Mouse (Mus musculus) c-Kit-positive CD71-negative TER-119-negative erythroid progenitor cells, embryonic 14.5 days (primary cell): ENCODE data around the gene Ppp5c.
"Not testable (repeated sequence)": the region's sequence is repeated elsewhere in the genome, so short reads cannot be mapped to it uniquely, and the experiment has no call there.

Experiments
- DNase-seq: peaks from one replicate; pipeline ENCODE4 v3.0.0-alpha.2; 2013; ENCODE audit warnings: low read depth

The Ppp5c gene

DNA sequence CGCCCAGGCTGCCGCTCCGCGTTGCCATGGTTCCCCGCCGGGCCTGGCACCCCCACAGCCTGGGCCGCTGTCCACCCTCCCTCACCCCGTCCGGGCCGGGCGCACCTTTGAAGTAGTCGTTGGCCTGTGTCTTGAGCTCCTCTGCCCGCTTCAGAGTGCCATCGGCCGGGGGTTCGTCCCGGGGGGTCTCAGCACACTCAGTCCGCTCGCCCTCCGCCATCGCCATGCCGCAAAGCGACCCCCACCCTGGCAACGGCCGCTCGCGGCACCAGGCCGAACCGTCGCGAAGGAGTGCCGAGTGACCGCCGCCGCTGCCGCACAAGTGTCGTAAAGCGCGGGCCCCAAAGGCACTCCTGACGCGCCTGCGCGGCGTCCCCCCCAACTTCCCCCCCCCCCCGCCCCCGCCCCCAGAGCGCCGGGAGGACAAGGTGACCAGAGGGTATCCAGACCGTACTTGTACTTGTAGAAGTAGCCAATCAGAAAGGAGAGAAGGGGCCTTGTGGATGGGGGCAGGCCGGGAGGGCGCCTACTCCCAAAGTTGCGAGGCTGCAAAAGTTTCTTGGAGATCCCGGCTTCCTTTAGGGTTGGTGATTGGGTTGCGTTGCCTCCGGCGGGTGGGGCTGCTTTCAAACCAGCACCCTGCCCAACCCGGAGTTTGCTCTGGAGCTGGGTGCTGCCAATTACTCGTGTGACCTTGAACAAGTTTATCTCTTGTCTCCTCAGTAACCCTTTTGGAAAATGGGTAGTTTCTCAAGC is at the start of gene Ppp5c:
Gene Ppp5c (minus strand): TSS at position 337 of the 756 bp plus-strand sequence.
- peak; percentile 69 for DNase-seq

DNA sequence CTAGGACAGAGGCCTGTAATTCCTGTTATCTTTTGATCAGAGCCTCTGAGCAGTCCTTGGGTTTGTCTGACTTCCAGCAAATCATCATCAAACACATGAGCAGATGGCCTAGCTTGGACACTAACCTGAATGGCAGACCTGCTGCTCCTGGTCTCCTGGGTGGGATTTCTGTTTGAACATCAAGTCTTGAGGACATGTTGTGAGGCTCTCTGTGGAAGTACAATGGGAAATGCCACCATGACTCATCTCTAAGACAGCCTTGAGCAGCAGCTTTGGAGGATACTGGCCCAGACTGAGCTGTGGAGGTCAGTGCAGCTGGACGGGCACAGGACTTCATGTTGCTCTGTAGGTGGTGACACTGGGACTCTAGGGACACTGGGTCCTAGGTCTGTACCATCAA is 48.8 kb upstream of the Ppp5c start:
- DNase-seq, result no peak

DNA sequence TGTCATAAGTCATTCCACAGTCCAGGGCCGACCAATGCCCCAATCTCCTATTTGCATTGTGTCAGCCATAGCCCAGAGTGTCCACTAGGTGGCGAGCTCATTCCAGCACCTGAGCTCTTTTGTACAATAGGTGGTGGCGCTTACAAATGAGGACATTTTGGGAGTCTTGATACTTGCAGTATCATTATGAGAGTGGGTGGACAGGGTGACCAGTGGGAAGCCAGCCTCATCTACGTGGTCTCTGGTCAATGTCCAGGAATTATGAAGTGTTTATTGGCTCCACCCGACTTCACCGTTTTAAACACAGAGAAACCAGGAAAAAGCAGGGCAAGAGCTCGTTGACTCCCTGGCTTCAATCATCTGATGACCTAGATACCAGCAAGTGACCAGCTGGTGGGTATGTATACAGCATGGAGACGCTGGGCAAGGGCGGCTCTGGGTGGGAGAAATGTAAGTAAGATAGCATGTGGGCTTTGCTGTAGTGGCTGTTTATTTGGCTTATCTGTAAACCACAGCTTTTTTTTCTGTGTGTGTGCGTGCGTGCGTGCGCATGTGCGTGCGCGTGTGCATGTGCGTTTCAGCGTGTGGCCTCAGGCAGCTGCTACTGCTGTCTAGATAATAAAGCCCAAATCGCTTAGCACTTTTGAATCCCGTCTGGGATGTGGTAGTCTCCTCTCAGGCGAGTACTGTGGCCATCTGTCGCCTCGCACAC is 46.3 kb upstream of the Ppp5c start, which contains the start of gene Psg16:
Gene Psg16 (plus strand): TSS at position 137 of the 712 bp plus-strand sequence.
- no peak for DNase-seq

DNA sequence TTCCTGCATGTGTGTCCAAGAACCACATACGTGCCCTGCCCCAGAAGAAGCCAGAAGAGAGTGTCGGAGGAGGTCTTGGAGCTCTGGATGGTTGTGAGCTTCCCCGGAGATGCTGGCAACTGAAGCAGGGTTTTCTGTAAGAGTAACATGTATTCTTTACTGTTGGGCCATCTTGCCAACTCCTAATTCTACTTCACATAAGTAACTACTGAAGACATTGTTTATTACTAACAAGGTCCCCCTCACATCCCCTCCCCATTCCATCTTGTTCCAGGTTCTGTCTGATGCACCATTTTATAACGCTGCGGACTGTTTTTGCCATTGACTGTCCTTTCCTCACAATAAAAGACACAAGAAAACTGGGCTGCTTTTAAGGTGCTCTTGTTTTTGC is 45.8 kb upstream of the Ppp5c start:
- no peak for DNase-seq

DNA sequence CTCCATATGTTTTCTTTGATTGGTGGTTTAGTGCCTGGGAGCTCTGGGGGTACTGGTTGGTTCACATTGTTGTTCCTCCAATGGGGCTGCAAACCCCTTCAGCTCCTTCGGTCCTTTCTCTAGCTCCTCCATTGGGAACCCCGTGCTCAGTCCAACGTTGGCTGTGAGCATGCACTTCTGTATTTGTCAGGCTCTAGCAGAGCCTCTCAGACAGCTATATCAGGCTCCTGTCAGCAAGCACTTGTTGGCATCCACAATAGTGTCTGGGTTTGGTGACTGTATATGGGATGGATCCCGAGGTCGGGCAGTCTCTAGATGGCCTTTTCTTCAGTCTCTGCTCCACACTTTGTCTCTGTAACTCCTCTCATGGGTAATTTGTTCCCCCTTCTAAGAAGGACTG is 39.9 kb upstream of the Ppp5c start:
- DNase-seq, result not testable (repeated sequence)

DNA sequence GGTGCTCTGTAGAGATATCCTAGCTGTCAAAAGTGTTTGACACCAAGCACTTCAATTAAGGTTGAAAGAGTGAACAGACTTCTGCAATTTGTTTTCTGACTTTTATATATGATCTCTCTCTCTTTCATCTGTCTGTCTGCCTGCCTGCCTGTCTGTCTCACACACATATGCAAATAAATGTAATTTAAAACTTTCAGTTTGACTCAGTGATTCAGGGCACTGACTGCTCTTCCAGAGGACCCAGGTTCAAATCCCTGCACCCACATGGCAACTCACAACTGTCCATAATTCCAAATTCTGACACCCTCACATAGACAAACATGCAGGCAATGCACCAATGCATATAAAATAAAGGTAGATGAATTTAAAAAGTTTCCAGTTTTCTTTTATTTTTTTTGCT is 39.3 kb upstream of the Ppp5c start:
- no peak for DNase-seq

DNA sequence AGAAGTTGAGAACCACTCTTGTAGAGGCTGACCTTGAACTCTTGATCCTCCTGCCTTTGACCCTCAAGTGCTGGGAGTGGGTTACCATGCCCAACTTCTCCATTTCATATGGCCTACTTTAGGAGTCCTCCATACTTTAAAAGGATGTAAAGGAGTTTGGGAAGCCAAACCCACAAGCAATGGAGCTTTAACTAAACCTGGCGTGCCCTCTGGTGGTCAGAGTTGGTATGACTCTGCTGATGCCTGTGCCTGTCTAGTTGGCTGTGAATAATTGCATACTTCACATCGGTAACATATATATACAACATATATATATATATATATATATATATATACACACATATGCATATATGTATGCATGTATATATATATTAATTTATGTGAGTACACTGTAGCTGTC is 38.7 kb upstream of the Ppp5c start:
- peak; percentile 69 for DNase-seq

DNA sequence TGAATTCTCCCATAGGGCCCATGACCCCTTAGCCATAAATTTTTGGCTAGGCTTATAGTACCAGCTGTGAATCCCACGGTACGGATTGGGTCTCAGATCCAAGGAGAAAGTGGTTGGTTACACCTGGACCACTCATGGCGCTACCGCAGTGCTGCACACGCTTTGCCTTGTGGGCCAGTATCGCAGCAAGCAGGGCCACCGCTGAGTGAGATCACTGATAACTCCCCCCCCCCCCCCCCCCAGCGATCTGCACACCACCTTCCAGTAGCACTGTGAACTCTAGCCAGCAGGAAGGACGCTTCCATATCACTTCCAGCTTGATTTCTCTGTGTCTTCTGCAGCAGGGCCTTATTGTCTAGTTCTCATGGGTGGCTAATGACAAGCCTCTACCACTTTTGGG is 37.9 kb upstream of the Ppp5c start:
- no peak for DNase-seq

DNA sequence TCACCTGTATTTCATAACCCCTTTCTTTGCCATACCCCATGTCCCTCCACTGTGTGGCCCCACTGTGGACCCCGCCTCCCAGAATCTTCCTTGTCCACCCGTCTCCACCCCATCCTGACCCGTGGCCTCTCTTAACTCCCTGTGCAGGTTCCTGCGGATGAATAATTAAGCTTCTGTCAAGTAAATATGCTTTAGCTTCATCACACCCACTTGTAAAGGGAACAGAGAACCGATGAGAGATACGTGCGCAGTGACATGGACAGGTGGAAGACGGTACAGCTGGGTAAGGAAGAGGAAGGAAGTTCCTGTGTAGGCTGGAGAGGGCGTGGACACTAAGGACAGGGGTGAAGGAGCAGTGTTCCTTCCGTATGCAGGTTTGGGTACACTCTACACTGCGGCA is 35.1 kb upstream of the Ppp5c start:
- no peak for DNase-seq

DNA sequence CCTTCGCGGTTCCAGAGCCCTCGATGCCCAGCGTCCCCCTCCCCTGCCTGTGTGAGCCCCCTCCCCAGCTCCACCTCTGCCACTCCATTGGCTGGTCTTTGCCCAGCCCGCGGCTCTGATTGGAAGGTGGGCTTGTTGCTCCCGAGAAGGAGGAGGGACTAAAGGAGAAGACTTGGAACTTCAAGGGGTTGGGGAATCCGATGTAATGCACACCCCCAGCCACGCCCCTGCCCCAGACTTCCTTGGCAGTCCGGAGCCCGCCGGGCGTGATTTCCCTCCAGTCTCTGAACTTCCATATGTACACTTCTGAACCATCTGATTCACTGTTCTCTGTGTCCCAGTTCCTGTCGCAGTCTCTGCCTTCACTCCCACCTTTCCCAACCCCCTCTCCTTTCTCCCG is 34.7 kb upstream of the Ppp5c start, which contains the start of gene Hif3a:
Gene Hif3a (minus strand): TSS at position 39 of the 400 bp plus-strand sequence.
- no peak for DNase-seq

DNA sequence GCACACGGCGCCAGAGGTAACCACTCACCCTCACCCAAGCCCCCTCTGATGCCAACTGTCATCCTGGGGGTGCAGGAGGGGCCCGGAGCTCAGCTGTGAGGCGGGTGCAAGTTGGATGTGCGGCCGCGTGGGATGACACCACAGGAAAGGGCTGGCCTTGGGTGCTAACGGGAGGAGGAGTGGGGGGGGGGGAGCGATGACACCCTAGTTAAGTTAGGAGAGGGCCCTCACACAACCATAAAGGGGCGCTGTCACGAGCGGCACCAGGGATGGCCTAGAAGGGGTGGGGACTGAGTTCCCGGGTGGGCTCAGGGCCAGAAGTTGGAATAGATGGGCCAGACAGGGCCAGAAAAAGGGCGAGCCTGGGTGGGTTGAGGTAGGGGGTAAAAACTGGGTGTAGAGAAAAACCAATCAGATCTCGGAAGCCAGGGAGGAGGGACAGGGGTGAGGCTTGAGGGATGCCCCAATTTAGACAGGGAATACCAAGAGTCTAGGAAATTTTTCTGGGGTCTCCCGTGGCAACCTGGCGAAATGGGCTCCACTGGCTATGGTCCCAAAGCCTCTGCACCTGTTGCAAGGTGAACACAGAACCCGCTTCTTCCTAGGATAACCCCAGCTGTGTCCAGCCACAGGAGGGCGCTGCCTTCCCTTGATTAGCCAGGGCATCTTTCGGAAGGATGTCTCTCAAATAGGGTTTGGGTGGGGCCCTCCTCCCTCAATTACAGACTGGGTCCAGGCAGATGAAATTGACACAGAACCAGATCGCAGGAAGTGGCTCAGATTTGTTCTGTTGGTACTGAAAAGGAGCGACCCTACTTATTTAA is 33.3 kb upstream of the Ppp5c start:
- no peak for DNase-seq

DNA sequence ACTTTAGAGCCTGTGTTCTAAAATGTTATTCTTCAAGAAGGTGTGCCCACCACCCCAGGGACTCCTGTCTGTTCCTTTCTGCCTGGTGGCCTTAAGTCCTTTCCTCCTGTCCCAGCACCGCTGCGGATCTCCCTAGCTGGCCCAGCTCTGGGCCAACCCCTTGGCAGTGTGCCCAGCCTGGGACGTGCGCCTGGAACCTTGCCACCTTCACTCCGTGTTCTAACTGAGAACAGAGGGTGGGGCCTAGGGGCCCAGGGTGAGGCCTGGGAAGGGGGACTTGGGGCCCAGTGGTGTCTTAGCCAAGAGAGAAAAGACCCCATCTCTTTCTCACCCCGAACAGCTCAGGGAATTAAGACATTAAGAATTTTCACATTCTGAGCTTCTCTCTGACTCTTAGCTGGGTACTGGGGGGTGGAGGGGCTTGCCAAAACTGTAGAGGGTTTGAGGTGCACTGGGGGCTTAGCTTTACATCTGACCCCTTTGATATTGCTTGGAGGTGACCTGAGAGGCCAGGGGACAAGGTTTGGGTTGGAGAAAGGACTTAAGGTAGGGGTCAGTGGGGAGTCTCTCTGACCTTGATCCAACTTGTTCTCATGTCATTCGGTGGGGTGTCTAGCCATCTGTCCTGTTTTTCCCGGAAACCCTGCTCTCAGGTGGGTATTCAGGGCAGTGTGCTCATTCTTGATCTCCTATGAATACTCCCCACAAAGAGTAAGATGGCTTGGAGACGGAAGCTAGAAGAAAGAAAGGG is 32.5 kb upstream of the Ppp5c start:
- no peak for DNase-seq

DNA sequence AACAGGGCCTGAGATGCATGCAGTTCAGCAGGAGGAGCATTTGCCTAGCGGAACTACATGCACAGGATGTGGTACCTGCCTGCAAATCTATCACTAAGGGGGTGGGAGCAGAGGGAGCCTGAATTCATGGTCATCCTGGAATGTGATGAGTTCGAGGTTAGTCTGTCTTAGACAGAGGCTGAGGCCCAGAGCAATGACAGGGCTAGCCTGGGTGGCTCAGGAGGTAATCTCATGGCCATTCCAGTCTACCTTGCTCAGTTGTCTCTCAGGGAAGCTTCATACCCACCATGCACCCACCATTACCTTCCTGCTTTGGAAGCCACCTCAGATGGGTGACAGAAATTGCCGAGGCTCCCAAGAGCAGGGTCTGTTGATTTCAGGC is 31.7 kb upstream of the Ppp5c start:
- no peak for DNase-seq

DNA sequence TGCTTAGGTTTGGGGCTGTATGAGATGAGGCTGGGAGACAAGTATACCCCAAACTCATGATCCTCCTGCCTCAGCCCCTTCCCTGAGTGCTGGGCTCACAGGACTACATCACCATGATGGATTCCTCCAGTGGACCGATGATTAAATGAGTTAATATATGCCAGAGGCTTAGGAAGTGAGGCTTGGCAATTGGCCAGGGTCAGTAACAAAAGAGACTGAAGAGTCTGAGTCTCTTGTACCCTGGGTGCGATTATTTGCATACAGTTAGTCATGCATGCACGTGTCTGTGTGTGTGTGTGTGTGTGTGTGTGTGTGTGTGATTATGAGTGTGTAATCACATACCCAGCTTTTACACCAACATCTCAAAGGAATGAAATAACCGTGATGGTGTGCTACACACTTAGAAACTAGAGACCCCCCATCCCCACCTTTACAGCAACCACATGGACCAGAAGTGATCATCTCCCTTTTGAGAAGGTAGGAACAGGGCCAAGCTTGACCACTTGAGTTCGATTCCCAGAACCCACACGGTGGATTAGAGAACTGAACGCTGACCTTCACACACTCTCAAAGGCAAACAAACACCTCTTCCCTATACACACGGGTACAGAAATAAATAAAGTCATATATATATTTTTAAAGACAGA is 31.2 kb upstream of the Ppp5c start:
- no peak for DNase-seq

DNA sequence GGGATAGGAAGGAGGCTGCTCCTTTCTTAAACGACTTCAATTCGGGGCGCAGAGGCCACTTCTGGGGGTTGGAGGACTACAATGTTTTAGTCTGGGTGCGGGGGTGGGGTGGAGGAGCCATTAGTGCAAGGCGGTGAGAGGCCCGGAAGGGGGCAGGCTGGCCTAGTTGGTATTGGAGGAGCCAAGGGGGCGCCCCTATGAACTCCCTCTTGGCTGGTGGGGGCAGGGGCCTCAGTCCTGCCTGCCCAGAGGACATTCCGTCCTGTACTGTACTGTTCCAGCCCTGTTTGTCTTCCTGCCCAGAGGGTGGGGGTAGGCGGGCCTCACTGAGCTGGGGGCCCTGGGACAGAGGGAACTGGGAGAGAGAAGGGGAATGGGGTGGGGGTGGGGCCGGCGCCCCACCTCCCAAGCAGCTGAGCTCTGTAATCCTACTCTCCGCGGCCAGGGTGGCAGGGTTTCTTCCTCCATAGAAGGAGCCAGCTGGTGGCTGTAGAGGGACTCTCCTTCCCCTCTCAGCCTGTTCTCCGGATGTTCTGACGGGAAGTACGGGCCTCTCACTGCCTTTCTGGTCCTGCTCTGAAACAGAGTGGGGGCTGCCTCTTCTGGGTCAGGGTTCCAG is 30.5 kb upstream of the Ppp5c start:
- DNase-seq, result peak; percentile 73

DNA sequence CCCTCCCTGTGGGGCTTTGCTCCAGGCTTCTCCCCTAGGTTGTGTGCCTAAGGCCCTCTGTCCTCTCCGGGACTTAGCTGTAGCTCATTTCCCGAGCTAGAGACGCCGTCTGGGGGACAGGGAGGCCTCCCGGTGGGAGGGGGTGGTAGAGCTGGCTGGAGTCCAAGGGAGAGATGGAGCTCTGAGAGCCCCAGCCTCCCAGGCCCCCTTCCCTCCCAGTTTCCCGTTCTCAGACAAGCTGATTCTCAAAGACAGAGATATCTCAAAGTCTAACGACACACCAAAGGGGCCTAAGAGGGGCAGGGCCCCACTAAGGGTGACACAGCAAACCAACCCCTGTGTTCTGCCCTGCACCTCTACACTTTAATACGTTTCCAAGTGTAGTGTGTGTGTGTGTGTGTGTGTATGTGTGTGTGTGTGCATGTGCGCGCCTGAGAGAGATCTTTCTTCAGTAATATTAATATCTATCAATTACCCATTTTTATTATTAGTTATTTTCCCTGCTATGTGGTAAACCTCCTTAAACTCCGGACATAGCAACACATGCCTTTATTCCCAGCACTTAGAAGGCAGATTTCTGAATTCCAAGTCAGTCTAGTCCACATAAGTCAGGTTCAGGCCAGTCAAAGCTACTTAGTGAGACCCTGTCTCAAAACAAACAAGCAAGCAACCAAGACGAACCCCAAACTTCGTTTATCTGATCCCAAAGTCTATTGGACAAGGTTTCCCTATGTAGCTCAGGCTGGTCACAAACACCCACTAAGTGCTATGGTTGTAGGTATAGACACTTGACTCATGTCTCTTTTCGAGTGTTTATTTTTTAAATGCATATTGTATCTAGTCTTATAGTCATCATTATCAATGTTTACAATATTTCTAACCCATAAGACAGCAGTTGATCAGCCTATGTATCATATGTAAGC is 29.1 kb upstream of the Ppp5c start:
- DNase-seq, result peak; percentile 63

DNA sequence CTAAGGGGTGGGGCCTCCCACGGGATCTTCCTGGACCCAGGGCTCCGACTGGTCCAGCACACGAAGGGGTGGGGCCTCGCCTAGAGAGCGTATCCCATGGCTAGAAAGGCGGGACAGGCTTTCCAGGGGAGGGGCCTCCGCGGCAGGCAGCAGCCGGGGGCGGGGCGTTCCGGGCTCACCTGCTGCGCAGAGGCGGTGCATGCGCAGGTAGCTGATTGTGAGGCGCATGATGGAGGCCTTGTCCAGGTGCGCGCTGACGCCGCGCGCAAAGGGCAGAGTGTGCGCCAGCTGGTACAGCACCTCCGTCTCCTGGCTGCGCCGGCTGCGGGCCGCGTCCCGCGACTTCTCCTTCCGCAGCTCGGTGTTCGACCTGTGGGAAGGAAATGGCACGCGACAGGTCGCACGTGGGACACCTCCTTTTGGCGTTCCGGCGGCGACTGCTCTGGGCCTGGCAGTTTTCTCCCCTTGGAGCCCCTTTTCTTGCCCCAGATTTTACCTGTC is 28.4 kb upstream of the Ppp5c start:
- DNase-seq, result peak; percentile 81

DNA sequence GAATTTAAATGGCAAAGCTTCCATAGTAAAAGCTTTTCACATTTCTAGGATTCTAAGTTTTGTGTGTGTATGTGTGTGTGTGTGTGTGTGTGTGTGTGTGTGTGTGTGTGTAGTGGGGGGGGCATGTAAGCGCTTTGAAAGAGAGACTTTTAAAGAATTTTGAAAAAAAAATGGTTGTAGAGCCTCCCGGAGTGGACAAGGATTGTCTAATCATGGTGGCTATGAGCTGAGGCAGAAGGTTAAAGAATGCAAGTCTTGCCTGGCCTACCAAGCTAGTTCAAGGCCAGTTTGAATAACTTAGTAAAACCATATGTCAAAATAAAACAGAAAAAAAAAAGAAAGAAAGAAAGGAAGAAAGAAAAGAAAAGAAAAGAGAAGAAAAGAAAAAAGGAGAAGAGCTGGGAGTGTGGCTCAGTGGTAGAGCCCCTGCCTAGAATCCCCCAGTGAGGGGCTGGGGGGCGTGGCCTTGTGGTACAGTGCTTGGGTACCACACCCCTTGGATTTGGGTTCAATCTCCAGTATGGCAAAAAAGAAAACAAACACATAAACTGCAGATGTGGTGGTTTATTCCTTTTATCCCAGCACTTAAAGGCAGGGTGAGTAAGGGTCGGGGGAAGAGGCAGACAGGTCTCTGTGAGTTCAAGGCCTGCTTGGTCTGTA is 27.7 kb upstream of the Ppp5c start:
- no peak for DNase-seq

DNA sequence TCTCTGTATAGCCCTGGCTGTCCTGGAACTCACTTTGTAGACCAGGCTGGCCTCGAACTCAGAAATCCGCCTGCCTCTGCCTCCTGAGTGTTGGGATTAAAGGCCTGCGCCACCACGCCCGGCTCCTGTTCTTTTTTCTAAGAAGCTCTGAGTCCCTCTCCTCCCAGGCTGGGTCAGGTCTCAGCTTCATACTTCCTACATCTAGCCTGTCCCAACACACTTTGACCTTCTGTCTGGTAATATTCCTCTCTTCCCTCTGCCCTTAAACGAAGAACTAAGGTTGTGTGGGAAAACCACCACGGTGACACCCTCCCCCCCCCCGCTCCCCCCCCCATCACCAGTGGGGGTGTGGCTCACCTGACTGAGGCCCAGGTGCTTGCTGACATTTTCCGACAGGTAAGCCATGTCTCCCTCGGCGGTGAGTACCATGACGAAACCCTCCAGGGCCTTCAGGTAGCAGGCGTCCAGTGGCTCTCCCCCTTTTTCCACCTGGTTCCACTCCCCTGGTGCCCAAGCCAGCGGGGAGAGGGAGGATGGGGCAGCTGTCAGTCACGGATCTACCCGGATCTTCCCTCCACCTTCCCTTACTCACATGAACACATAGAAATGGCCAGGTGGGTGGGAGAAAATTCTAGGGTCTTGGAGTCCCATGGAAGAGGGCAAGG is 26.7 kb upstream of the Ppp5c start:
- no peak for DNase-seq
